In the genomic region with DNA sequence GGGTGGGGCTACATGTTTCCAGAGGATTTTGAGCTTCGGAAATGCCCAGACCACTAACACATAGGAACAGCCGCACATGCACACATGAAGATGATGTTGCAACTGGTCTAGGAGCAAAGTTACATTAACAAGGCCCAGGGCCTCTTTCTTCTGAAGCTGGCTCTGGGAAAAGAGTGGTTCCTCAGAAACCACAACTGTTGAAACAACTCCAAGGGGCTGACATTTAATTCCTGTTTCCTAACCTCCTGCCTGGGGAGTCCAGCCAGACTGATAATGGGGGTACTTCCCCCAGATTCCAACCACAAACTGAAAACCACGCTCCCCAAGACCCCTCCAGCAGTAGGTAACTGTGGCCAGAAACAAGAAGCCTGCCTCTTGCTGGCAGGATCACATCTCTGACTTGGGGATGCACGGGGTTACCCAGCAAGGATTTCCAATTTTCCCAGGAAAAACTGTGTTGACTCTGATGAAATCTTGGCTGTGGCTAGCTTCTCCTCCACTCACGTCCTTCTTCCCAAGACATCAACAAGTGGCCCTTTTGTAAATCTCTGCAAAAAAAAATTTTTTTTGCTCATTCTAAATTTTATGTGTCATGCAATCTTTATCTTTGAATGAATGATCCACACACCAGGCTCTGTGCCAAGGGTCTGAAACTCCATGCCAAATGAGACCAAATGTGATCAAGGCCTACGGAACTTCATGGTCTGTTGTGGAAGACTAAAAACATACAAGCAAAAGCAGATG, we compare ENCODE assay signal across 9 mouse cellular contexts.
A peak's percentile ranks its signal among the peaks of the same experiment; 100 is the strongest.
DNase-seq lines count a peak whose midpoint lies in the region; ATAC-seq and TF ChIP-seq lines count a peak whose summit lies in the region.
"Had no signal": no experiment of that assay in that cellular context is flagged by ENCODE, and none has a peak within 500 bp of the region (broad histone marks: within the 10 kb centered on the region; RNA-seq: fewer than 3 reads in every experiment).

No protein-coding gene starts in this region.

- H3K79me2 ChIP-seq in MEL (ENCODE audit: control insufficient read depth, insufficient read depth, low read length, poor library complexity), result no peaks in the 10 kb centered on the region

- no peak for ATAC-seq in heart, embryonic 12.5 days (ENCODE audit: insufficient number of reproducible peaks, low FRiP score)
- peak; percentile 88 for ATAC-seq in common myeloid progenitor, adult 5-6 weeks (replicated peaks; ENCODE audit: low read depth, poor library complexity, severe bottlenecking)

- no peak overlapping the region for H3K9ac ChIP-seq in heart, embryonic 12.5 days
- no peak overlapping the region for H3K9ac ChIP-seq in MEL (ENCODE audit: control insufficient read depth, low read depth, low read length, poor library complexity, severe bottlenecking)

- H3K4me2 ChIP-seq in heart, embryonic 12.5 days, result no peak overlapping the region

- peaks cover 4% of the 10 kb centered on the region; the same call in 1 of the 2 replicates for H3K4me1 ChIP-seq in heart, embryonic 12.5 days (replicated peaks)
- peaks cover 0 to 8% of the 10 kb centered on the region in 2 experiments; a peak in 3 of 4 replicates for H3K4me1 ChIP-seq in MEL (ENCODE audit: control insufficient read depth in 1 of 2, insufficient read depth in 2 of 2, low read length in 2 of 2)

- TF ChIP-seq CTCF in MEL (IDR thresholded peaks at IDR 0.05 in 2 of 3, conservative IDR thresholded peaks at IDR 0.05 in 1 of 3; ENCODE audit: control insufficient read depth in 1 of 3, insufficient read depth in 1 of 3, low read depth in 2 of 3, low read length in 3 of 3, poor library complexity in 1 of 3, severe bottlenecking in 1 of 3), result no peak
- no peak for TF ChIP-seq CTCF in layer of hippocampus, adult 2 months (conservative IDR thresholded peaks at IDR 0.05)

- peak; percentile 98 for DNase-seq in heart, adult 11 months
- DNase-seq in MEL (ENCODE audit: low read depth, low spot score), result peak; percentile 30
- DNase-seq in lung, postnatal 14 days, result peak; percentile 30
- no peak for DNase-seq in spleen, postnatal 10 days (ENCODE audit: low spot score in 2 of 2)
- no peak for DNase-seq in layer of hippocampus, adult 9-11 months
- no peak for DNase-seq in layer of hippocampus, adult 2 months (ENCODE audit: low spot score in 2 of 2)

- H3K4me3 ChIP-seq in heart, embryonic 12.5 days, result no peak overlapping the region
- no peak overlapping the region for H3K4me3 ChIP-seq in MEL (ENCODE audit: control insufficient read depth in 1 of 2, insufficient read depth in 1 of 2, low read depth in 2 of 2, low read length in 2 of 2)
- no peak overlapping the region for H3K4me3 ChIP-seq in layer of hippocampus, adult 2 months
- H3K4me3 ChIP-seq: erythroblast, embryonic 14.5 days had no signal

- no peaks in the 10 kb centered on the region for H3K9me3 ChIP-seq in heart, embryonic 12.5 days (replicated peaks)
- no peaks in the 10 kb centered on the region for H3K9me3 ChIP-seq in MEL (replicated peaks; ENCODE audit: insufficient read depth, low read length)

- H3K27ac ChIP-seq in heart, embryonic 12.5 days (ENCODE audit: poor library complexity, severe bottlenecking), result no peak overlapping the region
- no peak overlapping the region for H3K27ac ChIP-seq in MEL (ENCODE audit: control insufficient read depth, low read depth, low read length)
- H3K27ac ChIP-seq in layer of hippocampus, adult 2 months, result no peak overlapping the region

- no peak for TF ChIP-seq POLR2A in MEL (IDR thresholded peaks at IDR 0.05; ENCODE audit: control insufficient read depth in 1 of 2, insufficient read depth in 1 of 2, low read depth in 1 of 2, low read length in 2 of 2, poor library complexity in 1 of 2)

- peak; percentile 8 to 44; a peak in 1 of 4 replicates for TF ChIP-seq EP300 in MEL (IDR thresholded peaks at IDR 0.05; ENCODE audit: low read depth in 1 of 2, low read length in 2 of 2)

- 71% methylated on average over 6 of the region's 6 CpGs for WGBS in heart, embryonic 12.5 days

- no peaks in the 10 kb centered on the region for H3K36me3 ChIP-seq in heart, embryonic 12.5 days
- peaks cover 0 to 7% of the 10 kb centered on the region in 2 experiments; a peak in 2 of 4 replicates for H3K36me3 ChIP-seq in MEL (ENCODE audit: control insufficient read depth in 1 of 2, insufficient read depth in 2 of 2, low read length in 2 of 2)

- TF ChIP-seq RAD21 in MEL (IDR thresholded peaks at IDR 0.05; ENCODE audit: low read depth, low read length), result no peak

- H3K27me3 ChIP-seq in heart, embryonic 12.5 days (replicated peaks), result no peaks in the 10 kb centered on the region
- H3K27me3 ChIP-seq in MEL (ENCODE audit: control insufficient read depth in 1 of 2, insufficient read depth in 2 of 2, low read length in 2 of 2), result peaks cover 0 to 2% of the 10 kb centered on the region in 2 experiments; a peak in 1 of 4 replicates

TF ChIP-seq in MEL, 35 proteins besides CTCF, POLR2A, EP300 and RAD21:
- TF ChIP-seq ETS1 (IDR thresholded peaks at IDR 0.05; ENCODE audit: low read depth, low read length), result 0 out of 2 replicates have a peak, but pooled peaks have one; percentile 14
- TF ChIP-seq ZMIZ1 (IDR thresholded peaks at IDR 0.05; ENCODE audit: low read depth, low read length), result no peak

Comparison
In these comparisons a context has a peak if more than half of its experiments do, and no peak if none do; other contexts are left out.
1. DNase-seq: peak in heart, adult 11 months (single experiment), MEL (single experiment) and lung, postnatal 14 days (single experiment); none in spleen, postnatal 10 days (0 of 2), layer of hippocampus, adult 9-11 months (single experiment) and layer of hippocampus, adult 2 months (0 of 2).